Mouse (Mus musculus) spleen, adult 18-20 months (tissue): Measurements from ENCODE around the gene C130026I21Rik.
A peak's percentile ranks its signal among the peaks of the same experiment; 100 is the strongest.
"Not testable (repeated sequence)": the region's sequence is repeated elsewhere in the genome, so short reads cannot be mapped to it uniquely, and the experiment has no call there.

Source experiments
- DNase-seq, 2 experiments: peaks; one replicate each; pipeline ENCODE4 v3.0.0; 2022; ENCODE audit warnings: mixed read lengths in 2 of 2

Gene C130026I21Rik

DNA sequence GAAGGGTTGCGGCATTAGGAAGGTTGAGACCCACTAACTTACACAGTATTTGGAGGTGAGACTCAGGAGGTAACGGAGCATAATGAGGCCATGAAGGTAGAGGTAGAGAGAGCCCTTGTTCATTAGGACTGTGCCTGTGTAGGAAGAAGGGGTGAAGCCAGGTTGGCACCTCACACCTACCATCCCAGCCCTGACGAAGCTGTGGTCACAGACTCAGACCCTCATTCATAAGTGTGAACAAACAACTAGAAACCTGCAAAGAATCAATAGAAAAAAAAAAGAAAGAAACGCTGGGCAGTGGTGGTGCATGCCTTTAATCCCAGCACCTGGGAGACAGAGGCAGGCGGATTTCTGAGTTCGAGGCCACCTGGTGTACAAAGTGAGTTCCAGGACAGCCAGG lies 152.0 kb downstream of the C130026I21Rik start:
- DNase-seq, result not testable (repeated sequence)

- DNase-seq, result not testable (repeated sequence)
Observed at GRCm38 (mm10) chr1:85117537-85117936, 152.8 kb downstream of the C130026I21Rik start.

DNA sequence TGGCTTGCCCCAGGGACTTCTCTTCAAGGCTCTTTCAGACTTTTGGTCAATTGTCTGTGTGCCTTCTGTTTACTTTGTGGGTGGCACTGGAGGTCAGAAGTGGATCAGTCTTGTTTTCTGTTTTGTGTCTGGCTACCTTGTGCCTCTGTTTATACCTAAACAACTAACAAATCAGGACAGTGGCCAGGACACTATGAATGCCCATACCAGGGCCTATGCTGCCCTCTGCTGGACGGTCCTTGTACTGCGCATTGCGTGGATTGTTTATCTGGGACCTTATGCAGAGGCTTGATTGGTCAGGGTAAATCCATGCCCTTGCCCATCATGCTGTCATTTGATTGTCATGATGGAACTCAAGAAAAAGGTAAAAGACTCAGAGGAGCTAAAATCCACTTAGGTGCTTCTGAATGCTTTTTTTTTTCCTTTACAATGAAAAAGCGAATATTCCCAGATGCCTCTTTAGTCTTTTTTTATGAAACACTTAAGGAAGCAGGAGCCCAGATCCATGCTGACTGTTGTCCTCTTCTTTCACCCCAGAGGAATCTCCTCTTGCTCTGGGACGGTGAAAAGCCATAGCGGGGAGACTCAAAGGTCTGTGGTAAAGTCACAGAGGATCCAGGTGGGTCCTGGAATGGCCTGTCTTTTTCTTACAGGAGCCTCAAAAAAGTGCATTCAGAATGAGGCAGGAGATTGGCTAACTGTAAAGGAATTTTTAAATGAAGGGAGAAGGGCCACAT lies 155.5 kb downstream of the C130026I21Rik start:
- DNase-seq, result not testable (repeated sequence)

- not testable (repeated sequence) for DNase-seq
Observed at GRCm38 (mm10) chr1:85114078-85114477, 156.3 kb downstream of the C130026I21Rik start.

- not testable (repeated sequence) for DNase-seq
Observed at GRCm38 (mm10) chr1:85112889-85113288, 157.5 kb downstream of the C130026I21Rik start.

- not testable (repeated sequence) for DNase-seq
Observed at GRCm38 (mm10) chr1:85112266-85112665, 158.1 kb downstream of the C130026I21Rik start.

DNA sequence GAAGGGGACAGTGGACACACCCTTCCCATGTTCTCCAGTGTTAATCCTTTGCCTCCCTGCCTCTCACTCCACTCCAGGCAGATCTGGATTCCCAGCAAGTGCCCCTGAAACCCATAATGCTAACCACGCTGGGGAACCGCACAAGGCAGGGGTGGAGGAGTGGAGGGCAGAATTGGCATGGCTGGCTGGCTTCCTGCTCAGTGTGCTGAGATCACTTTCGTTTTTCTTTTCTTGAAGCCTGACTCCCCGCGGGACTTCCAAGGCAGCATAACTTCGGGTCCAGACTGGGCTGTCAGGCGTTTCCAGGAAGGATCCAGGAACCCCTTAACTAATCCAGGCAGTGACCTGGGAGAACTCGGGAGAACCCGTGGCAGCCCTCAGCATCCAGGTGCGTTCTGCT lies 158.8 kb downstream of the C130026I21Rik start:
- DNase-seq, result peak; percentile 62 to 70

DNA sequence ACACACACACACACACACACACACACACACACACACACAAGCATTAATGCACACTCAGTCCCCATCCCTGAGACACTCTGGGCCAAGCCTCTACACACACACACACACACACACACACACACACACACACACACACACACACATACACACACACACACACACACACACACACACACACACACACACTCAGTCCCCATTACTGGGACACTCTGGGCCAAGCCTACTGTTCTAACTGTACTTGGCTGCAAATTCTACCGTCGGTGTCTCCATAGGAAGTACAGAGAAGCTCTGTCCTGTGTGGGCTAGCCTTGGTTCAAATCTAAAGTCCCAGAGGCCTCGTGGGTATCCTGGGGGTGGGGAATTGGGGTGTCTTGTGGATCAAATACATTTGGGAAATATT lies 159.5 kb downstream of the C130026I21Rik start:
- not testable (repeated sequence) for DNase-seq

DNA sequence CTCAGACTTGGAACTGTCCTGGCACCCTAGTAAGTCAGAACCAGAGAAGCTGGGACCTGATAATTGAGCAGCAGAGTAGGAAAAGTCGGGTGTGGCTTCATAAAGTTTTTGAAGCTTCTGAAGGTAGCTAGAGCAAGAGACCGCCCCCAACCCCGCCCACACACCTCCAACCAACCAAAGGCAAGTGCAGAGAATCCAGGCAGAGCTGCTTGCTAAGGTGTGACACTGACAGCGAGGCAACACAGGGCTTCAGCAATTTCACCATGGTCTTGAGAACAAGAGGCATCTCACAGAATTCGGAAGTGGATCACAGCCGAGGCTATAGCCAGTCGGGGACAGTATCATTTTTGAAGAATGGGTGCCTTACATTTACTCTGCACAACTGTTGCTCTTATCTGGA lies 160.6 kb downstream of the C130026I21Rik start, which contains the start of gene A530032D15Rik:
A530032D15Rik (minus strand) TSS at position 101 of the 400 bp plus-strand sequence.
- DNase-seq, result not testable (repeated sequence)

DNA sequence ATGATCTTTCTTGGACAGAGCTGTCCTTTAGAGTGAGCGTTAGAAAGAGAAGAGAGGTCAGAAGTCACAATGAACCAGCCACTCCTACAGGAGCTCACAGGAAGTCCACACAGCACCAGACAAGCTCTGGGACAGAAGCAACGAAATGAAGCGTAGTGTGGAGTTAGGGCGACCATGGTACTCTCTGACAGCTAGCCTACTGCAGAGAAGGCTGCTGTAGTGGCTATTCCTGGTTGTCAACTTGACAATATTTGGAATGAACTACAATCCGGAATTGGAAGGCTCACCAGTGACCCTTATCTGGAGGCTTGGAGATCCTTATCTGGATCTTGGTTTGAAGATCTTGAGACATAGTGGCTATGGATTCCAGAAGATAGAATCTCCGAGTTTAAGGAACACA lies 164.4 kb downstream of the C130026I21Rik start:
- DNase-seq, result not testable (repeated sequence)

DNA sequence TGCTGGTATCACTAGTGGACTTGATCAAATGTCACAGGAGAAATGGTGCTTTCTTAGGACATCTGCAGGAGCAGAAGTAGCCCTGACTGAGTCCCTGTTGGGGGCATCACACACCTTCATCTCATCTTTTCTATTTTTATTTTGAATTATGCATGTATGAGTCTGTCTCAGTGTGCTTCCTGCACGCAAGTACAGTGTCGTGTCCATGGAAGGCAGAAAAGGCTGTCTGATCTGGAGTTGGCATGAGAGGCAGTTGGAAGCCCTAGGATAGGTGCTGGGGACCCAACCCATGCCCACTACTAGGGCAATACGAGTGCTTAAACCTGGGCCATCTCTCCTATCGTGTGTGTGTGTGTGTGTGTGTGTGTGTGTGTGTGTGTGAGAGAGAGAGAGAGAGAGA lies 165.0 kb downstream of the C130026I21Rik start:
- DNase-seq, result peak; percentile 39 to 52

DNA sequence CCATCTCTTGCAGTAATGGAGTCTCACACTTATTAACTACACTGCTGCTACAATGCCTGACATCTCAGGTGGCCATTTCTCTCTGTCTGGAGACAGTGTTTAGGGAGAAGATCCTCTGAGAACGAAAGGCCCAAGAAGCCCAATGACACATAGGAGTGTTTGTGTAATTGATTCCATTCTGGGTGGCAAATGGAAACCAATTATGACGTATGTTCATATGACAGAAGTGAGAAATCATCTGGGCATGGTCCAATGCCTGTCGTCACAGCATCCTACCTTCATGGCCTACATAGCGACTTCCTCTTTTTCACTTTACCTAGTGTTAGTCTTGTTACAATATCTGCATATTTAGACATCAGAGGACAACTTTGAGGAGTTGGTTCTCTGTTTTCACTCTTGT lies 168.6 kb downstream of the C130026I21Rik start:
- DNase-seq, result peak in 1 of 2 experiments; percentile 37

DNA sequence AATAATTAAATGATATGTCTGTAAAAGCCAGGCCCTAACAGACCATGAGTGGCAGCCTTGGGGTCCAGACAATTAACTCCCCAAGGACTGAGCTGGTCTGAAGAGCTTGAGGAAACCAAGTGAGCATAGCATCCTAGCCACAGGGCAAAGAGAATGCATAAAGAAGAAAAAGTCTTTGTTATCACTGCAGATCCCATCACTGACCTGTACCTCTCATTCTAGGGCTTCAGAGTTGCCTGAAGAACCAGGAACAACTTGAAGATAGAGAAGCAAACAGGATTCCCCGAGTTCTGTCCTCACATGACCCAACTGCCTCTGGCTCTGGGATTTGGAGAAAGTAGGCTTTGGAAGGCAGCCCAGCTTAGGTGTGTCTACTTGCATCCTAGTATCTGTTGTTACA lies 170.5 kb downstream of the C130026I21Rik start, which contains the start of gene Gm10553:
Gm10553 (plus strand) TSS at position 301 of the 400 bp plus-strand sequence.
- not testable (repeated sequence) for DNase-seq

GRCm38 (mm10) chr1:85099081-85099480 lies 171.3 kb downstream of the C130026I21Rik start:
- not testable (repeated sequence) for DNase-seq

DNA sequence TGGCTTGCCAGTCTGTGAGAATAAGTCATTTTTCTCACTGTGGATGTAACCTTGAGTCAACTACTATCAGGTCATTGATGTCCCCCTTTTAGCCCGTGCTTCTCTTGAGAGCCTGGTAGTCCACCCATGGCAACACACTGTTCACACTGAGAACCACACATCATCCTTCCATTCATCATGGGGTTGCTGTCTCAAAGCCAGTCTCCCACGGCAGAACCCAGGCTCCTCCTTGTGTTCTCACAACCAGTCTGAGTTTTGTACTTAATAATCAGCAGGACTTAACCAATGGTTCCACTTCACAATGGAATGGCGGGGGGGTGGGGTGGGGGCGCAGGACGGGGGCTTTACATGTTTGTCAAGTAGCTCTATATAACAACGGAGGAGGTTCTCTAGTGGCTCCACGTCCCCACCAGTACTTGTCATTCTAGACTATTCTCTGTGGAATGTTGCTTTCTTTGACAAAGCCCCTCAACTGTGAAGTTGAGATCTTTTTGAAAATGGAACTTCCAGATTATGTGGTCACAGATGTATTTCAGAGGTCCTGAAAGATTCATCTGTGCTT lies 177.3 kb downstream of the C130026I21Rik start:
- not testable (repeated sequence) for DNase-seq

DNA sequence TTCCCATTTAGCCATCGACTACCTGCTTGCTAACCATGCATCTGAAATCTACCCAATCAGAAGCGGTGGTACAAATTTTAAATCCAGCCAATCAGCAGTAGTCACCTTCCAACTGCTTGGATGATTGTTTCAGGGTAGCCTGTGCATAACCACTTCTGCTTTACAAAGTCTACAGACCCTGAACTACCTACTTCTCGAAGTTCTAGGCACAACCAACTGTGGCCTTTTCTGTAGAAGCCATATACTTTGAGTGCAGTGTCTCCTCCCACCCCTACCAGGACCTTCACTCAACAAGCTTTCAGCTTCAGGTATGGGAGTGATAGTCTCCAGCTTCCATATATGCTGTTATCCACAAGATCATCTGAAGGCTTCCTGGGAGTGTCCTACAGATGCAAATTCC lies 178.2 kb downstream of the C130026I21Rik start:
- DNase-seq, result not testable (repeated sequence)

- not testable (repeated sequence) for DNase-seq
Observed at GRCm38 (mm10) chr1:85086211-85086610, 184.2 kb downstream of the C130026I21Rik start.

DNA sequence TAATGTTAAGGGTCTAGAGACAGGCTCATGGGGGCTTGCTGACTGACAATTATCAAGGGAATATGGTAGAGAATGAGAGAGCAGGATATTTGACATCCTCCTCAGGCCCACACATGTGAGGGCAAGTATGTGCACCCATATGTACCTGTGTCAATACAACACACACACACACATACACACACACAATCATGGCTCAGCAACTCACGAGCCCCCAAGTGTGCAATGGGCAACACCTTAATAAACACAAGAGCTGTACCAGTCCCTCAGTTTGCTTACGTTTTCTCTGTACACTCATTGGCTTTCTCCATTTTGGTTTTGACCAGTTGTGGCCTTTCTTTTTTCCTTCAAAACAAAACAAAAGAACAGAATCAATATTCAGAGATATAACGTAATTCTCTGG lies 185.6 kb downstream of the C130026I21Rik start:
- not testable (repeated sequence) for DNase-seq

GRCm38 (mm10) chr1:85073099-85073498 lies 197.3 kb downstream of the C130026I21Rik start:
- DNase-seq, result not testable (repeated sequence)

- DNase-seq, result not testable (repeated sequence)
Observed at GRCm38 (mm10) chr1:85071690-85072089, 198.7 kb downstream of the C130026I21Rik start.

DNA sequence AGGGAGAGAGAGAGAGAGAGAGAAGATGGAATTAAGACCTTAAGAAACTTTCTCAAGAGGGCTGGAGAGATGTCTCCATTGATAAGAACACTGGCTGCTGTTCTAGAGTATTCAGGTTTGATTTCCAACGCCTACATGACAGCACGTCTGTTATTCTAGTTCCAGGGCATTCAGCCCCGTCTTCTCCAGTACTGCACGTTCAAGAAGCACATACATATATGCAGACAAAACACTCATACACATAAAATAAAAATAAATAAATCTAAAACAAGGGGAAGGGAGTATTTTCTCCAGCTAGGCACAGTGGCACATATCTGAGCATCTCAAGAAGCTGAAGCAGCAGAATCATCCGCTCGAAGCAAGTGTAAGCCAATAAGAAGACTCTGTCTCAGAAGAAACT lies 234.6 kb downstream of the C130026I21Rik start:
- not testable (repeated sequence) for DNase-seq

GRCm38 (mm10) chr1:85034394-85034793 lies 236.0 kb downstream of the C130026I21Rik start:
- DNase-seq, result not testable (repeated sequence)

GRCm38 (mm10) chr1:85033616-85034015 lies 236.8 kb downstream of the C130026I21Rik start:
- DNase-seq, result not testable (repeated sequence)

- DNase-seq, result not testable (repeated sequence)
Observed at GRCm38 (mm10) chr1:85030211-85030610, 240.2 kb downstream of the C130026I21Rik start.
